Mouse (Mus musculus) kidney, embryonic 15.5 days (tissue): Measurements from ENCODE around the gene Ap2m1. TPM values are rescaled to one million over a fixed set of nuclear protein-coding genes. Genes with fewer than 3 reads are reported as not detected.
A peak's percentile ranks its signal among the peaks of the same experiment; 100 is the strongest.
"Not testable (repeated sequence)": the region's sequence is repeated elsewhere in the genome, so short reads cannot be mapped to it uniquely, and the experiment has no call there.

Source experiments
- ATAC-seq: fragments of 200-750 bp; cut with Nextera tagmentation; replicated peaks from 2 replicates; pipeline ENCODE4 v1.8.0; 2017; ENCODE audit warnings: moderate TSS enrichment; ENCODE audit not compliant: low FRiP score
- H3K27ac ChIP-seq: fragments of 300-500 bp; sonication (generic); 2 replicates; pipeline ENCODE4 v1.5.1; 2015; ENCODE audit warnings: mild to moderate bottlenecking, inconsistent platforms
- H3K27me3 ChIP-seq: fragments of 300-500 bp; sonication (generic); 2 replicates; pipeline ENCODE4 v1.6.1; 2015; ENCODE audit warnings: inconsistent platforms
- H3K36me3 ChIP-seq: fragments of 300-500 bp; sonication (generic); 2 replicates; pipeline ENCODE4 v1.6.1; 2015; ENCODE audit warnings: inconsistent platforms
- H3K4me1 ChIP-seq: fragments of 300-500 bp; sonication (generic); 2 replicates; pipeline ENCODE4 v1.6.1; 2015; ENCODE audit warnings: inconsistent platforms
- H3K4me2 ChIP-seq: fragments of 300-500 bp; sonication (generic); 2 replicates; pipeline ENCODE4 v1.6.1; 2015; ENCODE audit warnings: moderate library complexity, mild to moderate bottlenecking, inconsistent platforms
- H3K4me3 ChIP-seq: fragments of 300-500 bp; sonication (generic); replicated peaks from 2 replicates; pipeline ENCODE4 v1.5.1; 2015; ENCODE audit warnings: mild to moderate bottlenecking, inconsistent platforms
- H3K9ac ChIP-seq: fragments of 300-500 bp; sonication (generic); 2 replicates; pipeline ENCODE4 v1.6.1; 2015; ENCODE audit warnings: mild to moderate bottlenecking, inconsistent platforms
- H3K9me3 ChIP-seq: fragments of 300-500 bp; sonication (generic); replicated peaks from 2 replicates; pipeline ENCODE4 v1.6.1; 2016; ENCODE audit warnings: inconsistent platforms
- WGBS: fragments of 180-500 bp; shearing (Covaris S2); methylation state at CpG from one replicate; pipeline ENCODE4 v1.1.7; 2015; ENCODE audit warnings: mixed read lengths; 5-methylcytosine and 5-hydroxymethylcytosine counted together
- polyA plus RNA-seq: library from polyadenylated mRNA; unstranded; fragments of >200 nt; fragmentation: Nextera tagmentation; extraction: Ambion mirVana; gene quantifications from 2 replicates; pipeline ENCODE4 v1.2.1, GENCODE M21; 2015

Gene Ap2m1
- polyA plus RNA-seq = 633 and 651 TPM in 2 replicates

DNA sequence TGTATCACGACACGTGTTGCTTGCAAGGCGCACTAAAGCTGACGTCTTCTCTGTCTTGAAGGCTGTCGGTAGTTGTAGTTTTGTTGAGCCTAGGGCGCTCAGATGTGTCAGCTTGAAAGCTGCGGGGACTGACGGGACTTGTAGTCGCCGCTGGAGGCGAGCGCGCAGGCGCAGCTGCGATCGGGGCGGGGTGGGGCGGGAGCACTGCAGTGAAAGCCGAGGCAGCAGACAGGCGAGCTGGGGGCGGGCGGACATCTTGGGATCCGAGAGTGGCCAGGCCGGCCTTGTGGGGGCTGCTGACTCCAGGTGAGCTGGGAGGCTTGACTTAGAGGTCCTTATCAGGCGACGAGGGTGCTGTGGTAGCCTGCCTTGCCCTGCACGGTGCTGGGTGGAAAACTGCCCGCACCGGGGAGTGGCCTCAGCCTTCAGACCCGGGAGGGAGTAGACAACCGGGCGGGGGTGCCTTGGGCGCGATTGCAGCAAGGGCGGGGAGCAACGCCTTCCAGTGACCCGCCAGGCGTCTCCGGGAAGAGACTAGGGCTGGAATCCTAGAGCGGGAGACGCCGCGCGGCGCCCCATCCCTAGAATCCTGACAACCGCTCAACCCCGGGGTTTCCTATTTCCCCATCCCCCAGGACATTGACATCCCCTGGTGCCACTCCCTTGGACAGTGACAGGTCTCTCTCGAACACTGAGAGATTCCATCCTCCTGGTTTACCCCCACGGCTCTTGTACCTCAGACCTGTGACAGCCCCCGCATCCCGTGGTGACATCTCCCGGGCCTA is at the start of gene Ap2m1:
Gene Ap2m1, plus strand, starts transcription at position 183 of the 785 bp plus-strand sequence.
- peak within 1 kb of the TSS; percentile 95 for H3K4me3 ChIP-seq
- peaks cover 23% of the 10 kb centered on the region for H3K4me1 ChIP-seq
- peak within 1 kb of the TSS; percentile 96 for H3K9ac ChIP-seq
- peaks cover 64% of the 10 kb centered on the region for H3K36me3 ChIP-seq
- under 1% methylated on average over 52 of the region's 52 CpGs for WGBS
- peak within 1 kb of the TSS; percentile 92 for H3K27ac ChIP-seq
- ATAC-seq = peak; percentile 98
- H3K4me2 ChIP-seq = peak within 1 kb of the TSS; percentile 81
- H3K27me3 ChIP-seq = no peaks in the 10 kb centered on the region
- no peaks in the 10 kb centered on the region for H3K9me3 ChIP-seq

- H3K9me3 ChIP-seq = no peaks in the 10 kb centered on the region
- 52% methylated on average over 3 of the region's 3 CpGs for WGBS
- no peaks in the 10 kb centered on the region for H3K27me3 ChIP-seq
- ATAC-seq = peak; percentile 70
- no peak overlapping the region for H3K27ac ChIP-seq
- no peaks in the 10 kb centered on the region for H3K4me1 ChIP-seq
- no peak overlapping the region for H3K9ac ChIP-seq
- no peak overlapping the region for H3K4me2 ChIP-seq
- no peak overlapping the region for H3K4me3 ChIP-seq
- no peaks in the 10 kb centered on the region for H3K36me3 ChIP-seq
Observed at GRCm38 (mm10) chr16:20486048-20486447, 49.2 kb upstream of the Ap2m1 start.

- no peak for ATAC-seq
- 90% methylated on average over 1 of the region's 1 CpGs for WGBS
- no peaks in the 10 kb centered on the region for H3K36me3 ChIP-seq
Observed at GRCm38 (mm10) chr16:20488151-20488550, 47.1 kb upstream of the Ap2m1 start.

DNA sequence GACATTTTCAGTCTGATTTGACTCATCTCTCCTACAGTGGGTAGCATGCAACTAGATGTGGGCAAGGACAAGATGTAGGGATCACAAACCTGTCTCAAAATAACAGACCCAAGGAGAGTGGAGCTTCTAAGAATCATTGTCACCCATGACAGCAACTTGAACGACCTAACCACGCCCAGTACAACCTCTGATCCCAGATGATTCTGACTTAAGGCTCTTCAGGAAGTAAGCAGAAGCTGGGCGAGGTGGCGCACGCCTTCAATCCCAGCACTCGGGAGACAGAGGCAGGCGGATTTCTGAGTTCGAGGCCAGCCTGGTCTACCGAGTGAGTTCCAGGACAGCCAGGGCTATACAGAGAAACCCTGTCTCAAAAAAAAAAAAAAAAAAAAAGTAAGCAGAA is 46.5 kb upstream of the Ap2m1 start:
- not testable (repeated sequence) for H3K27ac ChIP-seq, H3K27me3 ChIP-seq, H3K4me3 ChIP-seq, ATAC-seq, H3K4me1 ChIP-seq, H3K9ac ChIP-seq, H3K4me2 ChIP-seq, H3K9me3 ChIP-seq, H3K36me3 ChIP-seq
- WGBS = 82% methylated on average over 9 of the region's 9 CpGs

More at GRCm38 (mm10) chr16:20488151-20488550, 47.1 kb upstream of the Ap2m1 start:
- Histone ChIP-seq H3K4me1 (no peaks in the 10 kb centered on the region), H3K27me3 (no peaks in the 10 kb centered on the region), H3K27ac (no peak overlapping the region), H3K9me3 (no peaks in the 10 kb centered on the region), H3K4me2 (no peak overlapping the region), H3K9ac (no peak overlapping the region), H3K4me3 (no peak overlapping the region)

DNA sequence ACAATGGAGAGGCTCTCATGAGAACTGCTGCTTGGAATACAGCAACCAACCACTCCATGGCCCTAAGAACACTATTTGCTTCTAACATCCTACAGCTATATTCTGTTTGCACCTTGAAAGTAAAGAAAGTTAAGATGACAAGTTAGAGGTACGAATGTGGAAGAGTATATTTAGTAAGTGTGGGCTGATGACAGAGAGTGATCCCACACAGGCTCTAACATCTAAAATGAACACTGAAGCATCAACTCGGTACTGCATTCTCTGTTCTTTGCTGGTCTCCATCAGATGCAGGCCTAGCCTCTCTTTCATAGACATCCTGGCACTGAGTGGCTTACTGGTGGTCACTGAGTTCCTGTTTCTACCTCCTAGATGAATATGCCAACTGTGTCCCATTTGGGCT is 46.0 kb upstream of the Ap2m1 start:
- Histone ChIP-seq H3K4me1 (no peaks in the 10 kb centered on the region), H3K9me3 (no peaks in the 10 kb centered on the region), H3K9ac (no peak overlapping the region), H3K27ac (no peak overlapping the region), H3K4me2 (no peak overlapping the region), H3K4me3 (no peak overlapping the region), H3K36me3 (no peaks in the 10 kb centered on the region), H3K27me3 (no peaks in the 10 kb centered on the region)
- 87% methylated on average over 2 of the region's 2 CpGs for WGBS
- no peak for ATAC-seq

GRCm38 (mm10) chr16:20490581-20490980 is 44.7 kb upstream of the Ap2m1 start:
- Histone ChIP-seq H3K27ac (no peak overlapping the region), H3K4me3 (no peak overlapping the region), H3K27me3 (no peaks in the 10 kb centered on the region), H3K4me2 (no peak overlapping the region), H3K36me3 (no peaks in the 10 kb centered on the region), H3K9ac (no peak overlapping the region), H3K9me3 (no peaks in the 10 kb centered on the region), H3K4me1 (no peaks in the 10 kb centered on the region)
- whole genome bisulfite sequencing = 54% methylated on average over 2 of the region's 2 CpGs
- ATAC-seq = 0 out of 2 replicates have a peak, but pooled peaks have one; percentile 44

DNA sequence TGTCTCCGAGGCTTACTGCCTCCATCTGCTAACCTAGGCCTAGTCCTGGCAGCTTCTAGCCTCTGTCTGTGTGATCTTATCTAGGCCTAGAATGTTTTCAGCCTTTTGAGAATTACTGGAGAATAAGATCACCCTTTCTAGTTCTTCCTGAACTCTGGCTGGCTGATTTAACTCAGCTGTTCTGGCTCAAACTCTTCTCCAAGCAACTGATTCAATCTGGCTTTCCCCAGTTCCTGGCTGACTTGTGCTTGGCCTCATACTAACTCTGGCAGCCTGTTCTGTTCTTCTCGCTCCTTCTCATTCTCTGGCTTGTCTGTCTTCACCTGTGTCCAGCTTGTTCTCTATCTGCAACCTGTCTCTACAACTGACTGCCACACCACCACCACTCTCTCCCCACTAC is 44.0 kb upstream of the Ap2m1 start:
- no peak overlapping the region for H3K9ac ChIP-seq
- ATAC-seq = no peak
- H3K4me1 ChIP-seq = no peaks in the 10 kb centered on the region
- H3K36me3 ChIP-seq = no peaks in the 10 kb centered on the region
- H3K27ac ChIP-seq = no peak overlapping the region
- H3K27me3 ChIP-seq = no peaks in the 10 kb centered on the region
- no peak overlapping the region for H3K4me2 ChIP-seq
- 69% methylated on average over 2 of the region's 2 CpGs for WGBS
- no peak overlapping the region for H3K4me3 ChIP-seq
- H3K9me3 ChIP-seq = no peaks in the 10 kb centered on the region

GRCm38 (mm10) chr16:20493452-20493851 is 41.8 kb upstream of the Ap2m1 start:
- H3K36me3 ChIP-seq = no peaks in the 10 kb centered on the region
- no peak overlapping the region for H3K4me2 ChIP-seq
- no peak overlapping the region for H3K9ac ChIP-seq
- no peaks in the 10 kb centered on the region for H3K9me3 ChIP-seq
- H3K4me1 ChIP-seq = peaks cover 10% of the 10 kb centered on the region
- no peak for ATAC-seq
- WGBS = 78% methylated on average over 2 of the region's 2 CpGs
- no peaks in the 10 kb centered on the region for H3K27me3 ChIP-seq
- no peak overlapping the region for H3K4me3 ChIP-seq
- no peak overlapping the region for H3K27ac ChIP-seq

GRCm38 (mm10) chr16:20496671-20497600 is 38.3 kb upstream of the Ap2m1 start:
- Histone ChIP-seq H3K9ac (peak overlapping the region; percentile 35), H3K4me2 (peak overlapping the region; percentile 81), H3K27ac (peak overlapping the region; percentile 51; the same call in 1 of the 2 replicates), H3K27me3 (no peaks in the 10 kb centered on the region), H3K4me3 (peak overlapping the region; percentile 42), H3K36me3 (peaks cover 17% of the 10 kb centered on the region), H3K9me3 (no peaks in the 10 kb centered on the region), H3K4me1 (peaks cover 21% of the 10 kb centered on the region)
- 0 out of 2 replicates have a peak, but pooled peaks have one; percentile 28 for ATAC-seq
- 16% methylated on average over 25 of the region's 25 CpGs for WGBS

DNA sequence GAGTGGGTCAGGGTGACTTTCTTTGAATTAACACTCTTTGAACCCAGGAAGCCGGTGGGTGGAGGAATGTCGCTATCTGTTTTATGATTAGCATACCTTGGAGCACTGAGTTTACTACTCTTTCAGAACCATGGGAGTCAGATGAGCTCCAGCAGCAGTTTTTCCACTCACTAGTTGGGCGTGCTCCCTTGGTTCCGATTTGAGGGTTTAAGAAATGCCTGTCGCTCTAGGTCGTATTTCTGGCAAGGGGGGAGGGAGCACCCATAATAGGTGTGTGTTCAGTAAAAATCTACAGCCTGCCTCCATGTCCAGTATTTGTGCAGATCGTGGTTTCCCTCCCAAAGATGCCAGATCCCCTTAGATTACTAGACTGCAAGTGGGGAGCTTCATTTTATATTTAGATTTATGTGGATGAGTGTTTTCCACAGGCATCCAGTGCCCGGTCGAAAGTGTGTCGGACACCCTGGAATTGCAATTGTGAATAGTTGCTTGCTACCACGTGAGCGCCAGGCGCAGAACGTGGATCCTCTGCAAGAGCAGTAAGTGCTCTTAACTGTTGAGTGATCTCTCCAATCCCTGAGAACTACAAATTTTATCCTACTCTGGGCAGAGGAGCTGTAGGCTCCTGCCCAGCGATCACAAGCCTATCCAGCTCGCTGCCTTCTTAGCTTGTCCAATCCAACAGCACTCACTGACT is 37.1 kb upstream of the Ap2m1 start:
- peaks cover 21% of the 10 kb centered on the region for H3K4me1 ChIP-seq
- peak overlapping the region; percentile 92 for H3K4me3 ChIP-seq
- H3K9ac ChIP-seq = peak overlapping the region; percentile 94
- H3K36me3 ChIP-seq = peaks cover 29% of the 10 kb centered on the region
- H3K9me3 ChIP-seq = no peaks in the 10 kb centered on the region
- H3K27me3 ChIP-seq = no peaks in the 10 kb centered on the region
- ATAC-seq = no peak
- 9% methylated on average over 16 of the region's 16 CpGs for WGBS
- H3K4me2 ChIP-seq = peak overlapping the region; percentile 74
- H3K27ac ChIP-seq = peak overlapping the region; percentile 84; the same call in 1 of the 2 replicates

GRCm38 (mm10) chr16:20498677-20499475 is 36.4 kb upstream of the Ap2m1 start, which contains the start of gene Eif2b5:
Gene Eif2b5 (plus strand): TSS chr16:20498817.
- Histone ChIP-seq H3K27me3 (no peaks in the 10 kb centered on the region), H3K36me3 (peaks cover 36% of the 10 kb centered on the region), H3K4me2 (peak within 1 kb of the TSS; percentile 74), H3K9ac (peak within 1 kb of the TSS; percentile 94), H3K9me3 (no peaks in the 10 kb centered on the region), H3K27ac (peak within 1 kb of the TSS; percentile 84), H3K4me3 (peak within 1 kb of the TSS; percentile 92), H3K4me1 (peaks cover 21% of the 10 kb centered on the region)
- under 1% methylated on average over 49 of the region's 49 CpGs for WGBS
- ATAC-seq = peak; percentile 95
